Mouse (Mus musculus) forebrain, embryonic 11.5 days (tissue): ENCODE results near the gene Sgms2. TPM values are rescaled to one million over a fixed set of nuclear protein-coding genes. Genes with fewer than 3 reads are reported as not detected.
A peak's percentile ranks its signal among the peaks of the same experiment; 100 is the strongest.

ENCODE experiments used
- ATAC-seq: fragments of 200-750 bp; cut with Nextera tagmentation; replicated peaks from 2 replicates; pipeline ENCODE4 v1.8.0; 2017; ENCODE audit warnings: moderate TSS enrichment; ENCODE audit not compliant: low FRiP score
- DNase-seq: peaks from one replicate; pipeline ENCODE4 v3.0.0-alpha.2; 2017; ENCODE audit warnings: low spot score
- H3K27ac ChIP-seq: fragments of 300-500 bp; sonication (generic); 2 replicates; pipeline ENCODE4 v1.5.1; 2014; ENCODE audit warnings: low read depth, low read length
- H3K27me3 ChIP-seq: fragments of 300-500 bp; sonication (generic); 2 replicates; pipeline ENCODE4 v1.6.1; 2014; ENCODE audit warnings: mild to moderate bottlenecking, low read length, mixed read lengths; ENCODE audit not compliant: control insufficient read depth, insufficient read depth
- H3K36me3 ChIP-seq: fragments of 300-500 bp; sonication (generic); 2 replicates; pipeline ENCODE4 v1.6.1; 2014; ENCODE audit warnings: mild to moderate bottlenecking, low read length, moderate library complexity, mixed read lengths; ENCODE audit not compliant: control insufficient read depth, insufficient read depth
- H3K4me1 ChIP-seq: fragments of 300-500 bp; sonication (generic); replicated peaks from 2 replicates; pipeline ENCODE4 v1.6.1; 2014; ENCODE audit warnings: low read length, mixed read lengths; ENCODE audit not compliant: control insufficient read depth, insufficient read depth
- H3K4me2 ChIP-seq: fragments of 300-500 bp; sonication (generic); 2 replicates; pipeline ENCODE4 v1.6.1; 2014; ENCODE audit warnings: low read depth, mild to moderate bottlenecking, low read length, moderate library complexity, mixed read lengths; ENCODE audit not compliant: severe bottlenecking
- H3K4me3 ChIP-seq: fragments of 300-500 bp; sonication (generic); 2 replicates; pipeline ENCODE4 v1.5.1; 2014; ENCODE audit warnings: low read depth, low read length
- H3K9ac ChIP-seq: fragments of 300-500 bp; sonication (generic); 2 replicates; pipeline ENCODE4 v1.6.1; 2014; ENCODE audit warnings: low read length
- H3K9me3 ChIP-seq: fragments of 300-500 bp; sonication (generic); 2 replicates; pipeline ENCODE4 v1.6.1; 2016; ENCODE audit warnings: low read length, mixed read lengths; ENCODE audit not compliant: control insufficient read depth
- WGBS: fragments of 180-500 bp; shearing (Covaris S2); extraction: QIAGEN DNeasy Blood & Tissue Kit; methylation state at CpG from one replicate; pipeline ENCODE4 v1.1.7; 2014; 5-methylcytosine and 5-hydroxymethylcytosine counted together
- polyA plus RNA-seq: library from polyadenylated mRNA; unstranded; fragments of >200 nt; fragmentation: Nextera tagmentation; extraction: Ambion mirVana; gene quantifications from 2 replicates; pipeline ENCODE4 v1.2.1, GENCODE M21; 2014

Gene Sgms2
- polyA plus RNA-seq, 1 experiment from 2014 or later: 0.83 TPM

DNA sequence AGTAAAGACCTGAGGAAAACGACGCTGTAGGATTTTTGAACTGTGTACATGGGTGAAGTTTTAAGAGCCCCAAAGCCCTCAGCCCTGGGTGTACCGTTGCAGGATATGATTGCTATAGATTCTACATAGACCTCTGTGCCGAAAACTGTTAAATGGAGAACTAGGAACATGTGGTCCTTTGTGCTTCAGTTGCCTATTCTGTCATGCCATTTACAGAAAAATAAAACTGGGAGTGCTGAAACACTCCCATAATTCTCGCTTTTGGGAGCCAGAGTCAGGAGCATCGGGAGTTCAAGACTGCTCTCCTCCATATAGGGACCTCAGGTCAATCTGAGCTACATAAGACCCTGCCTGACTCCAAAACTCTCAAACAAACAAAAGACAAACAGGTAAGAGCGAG is 769 bp upstream of the Sgms2 start:
- peaks cover 29% of the 10 kb centered on the region for H3K27me3 ChIP-seq
- WGBS: 94% methylated on average over 7 of the region's 7 CpGs

DNA sequence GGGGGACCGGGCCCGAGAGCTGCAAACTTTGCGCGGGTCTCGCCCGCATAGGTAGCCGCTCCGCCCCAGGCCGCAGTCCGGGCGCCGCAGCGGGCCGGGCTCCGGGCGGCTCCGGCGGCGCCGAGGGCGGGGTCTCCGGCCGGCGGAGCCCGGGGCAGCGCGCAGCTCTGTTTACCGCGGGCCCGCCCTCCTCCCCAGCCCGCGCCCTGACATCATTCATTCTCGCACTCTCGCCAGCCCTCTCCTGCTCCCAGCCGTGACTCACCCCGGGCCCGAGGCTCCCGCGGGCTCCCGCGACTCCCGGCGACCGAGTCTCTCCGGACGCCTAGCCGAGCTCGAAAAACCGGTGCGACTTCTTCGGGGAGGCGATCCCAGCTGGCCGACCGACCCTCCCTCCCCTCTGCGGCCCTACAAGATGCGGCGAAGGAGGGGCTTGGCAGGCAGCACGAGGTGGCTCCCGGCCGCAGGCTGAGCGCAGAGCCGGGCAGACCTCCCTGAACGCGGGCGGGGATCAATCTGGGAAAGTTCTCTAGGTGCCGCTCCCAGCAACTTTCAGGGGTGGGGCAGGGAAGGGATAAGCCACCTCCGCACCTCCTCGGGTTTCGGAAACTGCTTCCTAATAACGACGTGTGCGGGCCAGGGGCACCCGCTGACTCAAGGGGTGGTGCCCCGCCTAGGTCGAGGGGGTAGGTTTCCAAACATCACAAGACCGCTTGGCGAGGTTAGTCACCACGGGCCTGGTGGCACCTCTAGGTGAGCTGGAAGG is 885 bp downstream of the Sgms2 start:
- 0 out of 2 replicates have a peak, but pooled peaks cover 5% of the 10 kb centered on the region for H3K4me1 ChIP-seq
- peak overlapping the region; percentile 67 for H3K9ac ChIP-seq
- H3K9me3 ChIP-seq: no peaks in the 10 kb centered on the region
- H3K27me3 ChIP-seq: peaks cover 29% of the 10 kb centered on the region
- peak; percentile 82 for DNase-seq
- ATAC-seq: peak; percentile 90
- H3K27ac ChIP-seq: no peak overlapping the region
- H3K4me3 ChIP-seq: peak overlapping the region; percentile 63
- peak overlapping the region; percentile 93 for H3K4me2 ChIP-seq
- WGBS: under 1% methylated on average over 76 of the region's 78 CpGs
- H3K36me3 ChIP-seq: no peaks in the 10 kb centered on the region

More for the DNA sequence above, 769 bp upstream of the Sgms2 start:
- no peak for ATAC-seq
- Histone ChIP-seq H3K27ac (no peak overlapping the region), H3K4me2 (no peak overlapping the region), H3K4me3 (no peak overlapping the region), H3K36me3 (no peaks in the 10 kb centered on the region), H3K4me1 (0 out of 2 replicates have a peak, but pooled peaks cover 5% of the 10 kb centered on the region), H3K9ac (no peak overlapping the region), H3K9me3 (no peaks in the 10 kb centered on the region)
- DNase-seq: no peak

DNA sequence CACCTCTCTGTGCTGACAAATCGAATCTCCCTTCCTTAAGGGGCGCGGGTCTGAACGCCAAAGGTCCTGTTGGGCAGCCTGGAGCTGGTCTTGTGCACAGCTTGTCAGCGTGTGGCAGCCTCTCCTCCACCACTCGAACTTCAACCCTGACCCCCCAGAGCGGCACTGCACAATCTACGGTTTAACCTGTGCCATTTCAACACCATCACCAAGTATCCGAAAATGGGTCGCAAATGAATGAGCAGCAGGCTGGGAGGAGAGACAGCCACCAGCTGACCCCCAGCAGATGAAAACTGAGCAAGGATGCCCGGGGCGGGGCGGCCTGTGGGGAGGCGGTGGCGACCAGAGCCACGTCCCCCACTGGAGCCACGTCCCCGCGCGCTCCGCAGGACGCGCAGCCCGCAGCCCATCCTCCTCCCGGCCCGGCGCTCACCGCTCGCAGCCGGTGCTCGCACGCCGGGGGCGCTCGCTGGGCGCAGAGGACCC is 1.5 kb downstream of the Sgms2 start:
- Histone ChIP-seq H3K4me3 (peak overlapping the region; percentile 63), H3K4me2 (peak overlapping the region; percentile 93), H3K36me3 (no peaks in the 10 kb centered on the region), H3K27ac (no peak overlapping the region), H3K27me3 (peaks cover 29% of the 10 kb centered on the region), H3K9me3 (no peaks in the 10 kb centered on the region), H3K9ac (peak overlapping the region; percentile 67), H3K4me1 (0 out of 2 replicates have a peak, but pooled peaks cover 5% of the 10 kb centered on the region)
- under 1% methylated on average over 36 of the region's 36 CpGs for WGBS
- ATAC-seq: peak; percentile 78
- no peak for DNase-seq

DNA sequence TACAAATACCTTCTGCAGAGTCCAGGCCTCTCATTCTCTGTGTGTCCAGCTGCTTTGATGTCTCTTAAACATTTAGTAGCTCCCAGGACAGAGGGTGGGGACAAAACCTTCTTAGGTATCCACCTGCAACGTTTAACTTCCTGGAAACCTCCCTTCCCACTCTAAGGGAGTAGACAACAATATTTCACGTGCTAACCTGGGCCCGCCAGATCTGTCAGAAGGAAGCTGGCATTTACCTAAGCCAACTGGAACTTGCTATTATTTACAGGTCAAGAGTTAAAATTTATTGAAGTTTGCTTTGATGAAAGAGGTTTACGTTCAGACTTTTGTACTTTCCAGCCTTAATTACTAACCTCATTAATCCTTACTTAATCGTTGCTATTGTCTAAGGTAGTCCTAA is 2.2 kb downstream of the Sgms2 start:
- WGBS: 19% methylated on average over 5 of the region's 5 CpGs
- H3K9me3 ChIP-seq: no peaks in the 10 kb centered on the region
- H3K4me3 ChIP-seq: no peak overlapping the region
- H3K27ac ChIP-seq: no peak overlapping the region
- no peak for DNase-seq
- no peak for ATAC-seq
- 0 out of 2 replicates have a peak, but pooled peaks cover 5% of the 10 kb centered on the region for H3K4me1 ChIP-seq
- H3K36me3 ChIP-seq: no peaks in the 10 kb centered on the region
- H3K9ac ChIP-seq: no peak overlapping the region
- peaks cover 29% of the 10 kb centered on the region for H3K27me3 ChIP-seq
- H3K4me2 ChIP-seq: no peak overlapping the region

DNA sequence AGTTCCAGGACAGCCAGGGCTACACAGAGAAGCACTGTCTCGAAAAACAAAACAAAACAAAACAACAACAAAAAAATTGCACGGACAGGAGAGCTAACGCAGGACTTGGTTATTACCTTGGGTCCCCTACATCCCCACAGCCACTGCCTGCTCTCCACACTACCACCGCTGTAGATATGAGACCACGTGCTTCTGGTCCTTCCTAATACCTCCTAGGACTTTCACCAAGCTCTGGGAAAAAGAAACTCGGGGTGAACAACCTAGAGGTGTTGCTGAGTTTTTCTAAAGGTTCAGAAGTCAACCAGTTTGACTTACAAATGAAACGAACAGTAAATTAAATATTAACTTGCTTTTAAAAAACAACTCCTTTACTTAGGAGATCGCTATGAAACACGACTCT is 2.8 kb downstream of the Sgms2 start:
- Histone ChIP-seq H3K9me3 (no peaks in the 10 kb centered on the region), H3K27ac (no peak overlapping the region), H3K4me1 (0 out of 2 replicates have a peak, but pooled peaks cover 5% of the 10 kb centered on the region), H3K4me3 (no peak overlapping the region), H3K36me3 (no peaks in the 10 kb centered on the region), H3K4me2 (no peak overlapping the region), H3K9ac (no peak overlapping the region), H3K27me3 (peaks cover 29% of the 10 kb centered on the region)
- no peak for ATAC-seq
- DNase-seq: no peak
- 64% methylated on average over 9 of the region's 9 CpGs for WGBS

DNA sequence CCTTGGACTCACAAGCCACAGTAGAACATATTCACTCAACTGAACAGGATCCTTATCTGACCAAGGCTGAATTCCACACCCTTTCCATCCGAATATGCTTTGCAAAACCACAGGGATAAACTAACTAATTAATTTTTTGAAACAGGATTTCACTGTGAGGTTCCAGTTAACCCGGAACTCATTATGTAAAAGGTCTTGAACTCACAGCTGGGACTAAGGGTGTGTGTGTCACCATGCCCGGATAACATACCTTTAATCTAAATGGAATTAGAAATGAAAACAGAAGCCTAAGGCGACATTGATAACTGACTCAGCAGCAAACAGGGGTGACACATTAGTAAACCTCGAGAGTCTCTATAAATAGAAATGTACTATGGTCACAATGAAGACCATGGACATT is 5.8 kb downstream of the Sgms2 start:
- WGBS: 39% methylated on average over 5 of the region's 5 CpGs
- no peak for ATAC-seq
- peaks cover 18% of the 10 kb centered on the region for H3K27me3 ChIP-seq

DNA sequence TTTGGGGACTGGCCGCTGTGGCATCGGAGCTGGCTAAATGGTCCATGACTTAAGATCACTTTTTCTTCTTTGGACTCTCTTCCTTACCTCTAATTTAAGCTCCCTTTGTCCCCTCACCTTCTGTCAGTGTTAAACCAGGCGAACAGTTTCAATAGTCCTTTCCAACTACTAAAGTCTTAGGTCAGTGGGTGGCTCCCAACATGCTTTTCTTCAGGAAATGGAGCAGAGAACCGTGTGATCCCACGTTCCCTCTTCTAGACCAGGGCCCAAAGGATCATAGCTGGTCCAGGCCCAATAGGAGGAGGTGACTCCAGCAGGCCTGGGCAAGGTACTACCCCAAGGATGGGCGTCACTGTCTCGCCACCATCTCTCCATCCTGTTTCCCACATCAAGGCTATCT is 7.6 kb downstream of the Sgms2 start:
- no peak overlapping the region for H3K9ac ChIP-seq
- H3K9me3 ChIP-seq: no peaks in the 10 kb centered on the region
- no peak for DNase-seq
- ATAC-seq: no peak
- H3K27ac ChIP-seq: no peak overlapping the region
- H3K36me3 ChIP-seq: no peaks in the 10 kb centered on the region
- H3K4me2 ChIP-seq: no peak overlapping the region
- no peaks in the 10 kb centered on the region for H3K4me1 ChIP-seq
- 56% methylated on average over 7 of the region's 7 CpGs for WGBS
- H3K4me3 ChIP-seq: no peak overlapping the region
- H3K27me3 ChIP-seq: peaks cover 9% of the 10 kb centered on the region

More for the DNA sequence above, 5.8 kb downstream of the Sgms2 start:
- Histone ChIP-seq H3K9me3 (no peaks in the 10 kb centered on the region), H3K27ac (no peak overlapping the region), H3K4me3 (no peak overlapping the region), H3K36me3 (no peaks in the 10 kb centered on the region), H3K4me1 (0 out of 2 replicates have a peak, but pooled peaks cover 3% of the 10 kb centered on the region), H3K9ac (no peak overlapping the region), H3K4me2 (no peak overlapping the region)
- DNase-seq: no peak

DNA sequence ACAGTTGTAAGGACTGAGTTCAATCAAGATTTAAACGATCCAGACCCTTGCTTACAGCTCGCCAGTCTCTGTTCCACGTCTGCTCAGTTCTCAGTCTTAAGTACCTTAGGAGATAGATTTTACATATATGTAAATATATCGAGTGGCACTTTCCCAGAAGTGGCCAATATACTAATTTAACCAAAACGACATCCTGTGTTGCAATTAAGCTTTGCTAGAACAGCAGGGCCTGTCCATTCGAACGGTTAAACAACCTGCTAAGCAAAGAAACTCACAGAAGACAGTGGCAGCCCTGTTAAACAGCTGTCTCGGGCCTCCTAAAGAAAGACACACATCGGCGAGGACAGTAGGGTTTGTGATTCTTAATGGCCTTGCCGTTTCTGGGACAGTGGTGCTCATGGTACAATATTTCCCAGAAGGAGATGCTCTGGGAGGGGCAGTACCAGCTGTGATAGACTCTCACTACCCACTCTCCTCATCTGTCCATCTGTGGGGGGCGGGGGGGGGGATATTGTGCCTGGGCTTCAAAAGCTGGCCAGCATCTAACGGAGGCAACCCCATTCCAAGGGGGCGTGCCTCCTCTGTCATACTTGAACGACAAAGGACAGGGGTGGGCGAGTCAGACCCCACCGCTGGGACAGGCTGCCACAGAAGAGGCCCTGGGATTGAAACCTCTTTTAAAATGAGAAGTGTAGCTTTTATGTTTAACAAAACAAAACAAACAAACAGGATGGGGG is 9.1 kb downstream of the Sgms2 start:
- H3K4me1 ChIP-seq: no peaks in the 10 kb centered on the region

More for the DNA sequence above, 9.1 kb downstream of the Sgms2 start:
- Histone ChIP-seq H3K4me3 (no peak overlapping the region), H3K9me3 (no peaks in the 10 kb centered on the region), H3K27me3 (no peaks in the 10 kb centered on the region; the same call in 1 of the 2 replicates), H3K4me2 (no peak overlapping the region), H3K36me3 (no peaks in the 10 kb centered on the region), H3K27ac (no peak overlapping the region), H3K9ac (no peak overlapping the region)
- DNase-seq (no peak), ATAC-seq (peak; percentile 40; the same call in 1 of the 2 replicates)
- 67% methylated on average over 17 of the region's 17 CpGs for WGBS
